Mouse (Mus musculus) kidney, embryonic 16.5 days (tissue): Measurements from ENCODE around the gene Ehf. TPM values are rescaled to one million over a fixed set of nuclear protein-coding genes. Genes with fewer than 3 reads are reported as not detected.

ENCODE experiments used
- ATAC-seq: fragments of 200-750 bp; cut with Nextera tagmentation; 2 replicates; pipeline ENCODE4 v1.8.0; 2017; ENCODE audit warnings: moderate TSS enrichment; ENCODE audit not compliant: low FRiP score, low TSS enrichment
- H3K27ac ChIP-seq: fragments of 300-500 bp; sonication (generic); 2 replicates; pipeline ENCODE4 v1.5.1; 2014; ENCODE audit warnings: low read length
- H3K27me3 ChIP-seq: fragments of 300-500 bp; sonication (generic); 2 replicates; pipeline ENCODE4 v1.6.1; 2014; ENCODE audit warnings: low read length, control low read depth, mixed read lengths; ENCODE audit not compliant: insufficient read depth
- H3K36me3 ChIP-seq: fragments of 300-500 bp; sonication (generic); 2 replicates; pipeline ENCODE4 v1.6.1; 2014; ENCODE audit warnings: low read length, control low read depth, mixed read lengths; ENCODE audit not compliant: insufficient read depth
- H3K4me1 ChIP-seq: fragments of 300-500 bp; sonication (generic); 2 replicates; pipeline ENCODE4 v1.6.1; 2014; ENCODE audit warnings: low read length, control low read depth, mixed read lengths; ENCODE audit not compliant: insufficient read depth
- H3K4me2 ChIP-seq: fragments of 300-500 bp; sonication (generic); replicated peaks from 2 replicates; pipeline ENCODE4 v1.6.1; 2014; ENCODE audit warnings: low read depth, low read length
- H3K4me3 ChIP-seq: fragments of 300-500 bp; sonication (generic); 2 replicates; pipeline ENCODE4 v1.5.1; 2014; ENCODE audit warnings: mild to moderate bottlenecking, low read length
- H3K9ac ChIP-seq: fragments of 300-500 bp; sonication (generic); replicated peaks from 2 replicates; pipeline ENCODE4 v1.6.1; 2014; ENCODE audit warnings: low read length
- H3K9me3 ChIP-seq: fragments of 300-500 bp; sonication (generic); 2 replicates; pipeline ENCODE4 v1.6.1; 2016; ENCODE audit warnings: low read length, control low read depth
- WGBS: fragments of 180-500 bp; shearing (Covaris S2); extraction: QIAGEN DNeasy Blood & Tissue Kit; methylation state at CpG from one replicate; pipeline ENCODE4 v1.1.7; 2014; 5-methylcytosine and 5-hydroxymethylcytosine counted together
- polyA plus RNA-seq: library from polyadenylated mRNA; unstranded; fragments of >200 nt; fragmentation: Nextera tagmentation; extraction: Ambion mirVana; gene quantifications from 2 replicates; pipeline ENCODE4 v1.2.1, GENCODE M21; 2015

Ehf gene
- polyA plus RNA-seq, 1 experiment from 2014 or later: 25.7 TPM

GRCm38 (mm10) chr2:103283730-103284129, 19.3 kb downstream of the Ehf start:
- no peaks in the 10 kb centered on the region for H3K27me3 ChIP-seq
- H3K9me3 ChIP-seq: no peaks in the 10 kb centered on the region
- H3K4me3 ChIP-seq: peak overlapping the region; percentile 13; the same call in 1 of the 2 replicates
- no peaks in the 10 kb centered on the region for H3K36me3 ChIP-seq
- H3K4me2 ChIP-seq: peak overlapping the region; percentile 22
- no peak for ATAC-seq
- no peak overlapping the region; the same call in 1 of the 2 replicates for H3K9ac ChIP-seq
- WGBS: 60% methylated on average over 8 of the region's 8 CpGs
- peak overlapping the region; percentile 87 for H3K27ac ChIP-seq
- H3K4me1 ChIP-seq: peaks cover 25% of the 10 kb centered on the region

GRCm38 (mm10) chr2:103282184-103282750, 20.8 kb downstream of the Ehf start:
- H3K4me2 ChIP-seq: peak overlapping the region; percentile 22

GRCm38 (mm10) chr2:103279927-103280326, 23.2 kb downstream of the Ehf start:
- Histone ChIP-seq H3K4me3 (no peak overlapping the region), H3K36me3 (no peaks in the 10 kb centered on the region), H3K4me2 (no peak overlapping the region), H3K9me3 (no peaks in the 10 kb centered on the region), H3K9ac (no peak overlapping the region), H3K27me3 (no peaks in the 10 kb centered on the region), H3K27ac (no peak overlapping the region), H3K4me1 (peaks cover 15% of the 10 kb centered on the region)
- ATAC-seq: no peak
- 94% methylated on average over 1 of the region's 1 CpGs for WGBS

More at GRCm38 (mm10) chr2:103282184-103282750, 20.8 kb downstream of the Ehf start:
- Histone ChIP-seq H3K27me3 (no peaks in the 10 kb centered on the region), H3K9me3 (no peaks in the 10 kb centered on the region), H3K4me3 (peak overlapping the region; percentile 20), H3K9ac (peak overlapping the region; percentile 16; the same call in 1 of the 2 replicates), H3K27ac (peak overlapping the region; percentile 48), H3K36me3 (no peaks in the 10 kb centered on the region), H3K4me1 (peaks cover 25% of the 10 kb centered on the region)
- WGBS: 33% methylated on average over 8 of the region's 8 CpGs
- ATAC-seq: no peak

- Histone ChIP-seq H3K9me3 (no peaks in the 10 kb centered on the region), H3K36me3 (no peaks in the 10 kb centered on the region), H3K4me3 (no peak overlapping the region), H3K4me1 (peaks cover 11% of the 10 kb centered on the region; the same call in 1 of the 2 replicates), H3K9ac (no peak overlapping the region), H3K27me3 (no peaks in the 10 kb centered on the region), H3K27ac (no peak overlapping the region), H3K4me2 (no peak overlapping the region)
- WGBS: 48% methylated on average over 1 of the region's 1 CpGs
- ATAC-seq: no peak; the same call in 1 of the 2 replicates
These were observed 24.6 kb downstream of the Ehf start for GRCm38 (mm10) chr2:103278476-103278875.

- Histone ChIP-seq H3K9ac (no peak overlapping the region), H3K27me3 (no peaks in the 10 kb centered on the region), H3K27ac (no peak overlapping the region), H3K4me3 (no peak overlapping the region), H3K9me3 (no peaks in the 10 kb centered on the region), H3K36me3 (no peaks in the 10 kb centered on the region), H3K4me2 (no peak overlapping the region), H3K4me1 (peaks cover 11% of the 10 kb centered on the region; the same call in 1 of the 2 replicates)
- ATAC-seq: no peak
- WGBS: 80% methylated on average over 1 of the region's 1 CpGs
These were observed 25.3 kb downstream of the Ehf start for GRCm38 (mm10) chr2:103277794-103278193.

- Histone ChIP-seq H3K36me3 (no peaks in the 10 kb centered on the region), H3K9ac (no peak overlapping the region), H3K27ac (no peak overlapping the region), H3K27me3 (no peaks in the 10 kb centered on the region), H3K9me3 (no peaks in the 10 kb centered on the region), H3K4me3 (no peak overlapping the region), H3K4me2 (no peak overlapping the region), H3K4me1 (0 out of 2 replicates have a peak, but pooled peaks cover 6% of the 10 kb centered on the region)
- no peak for ATAC-seq
- 85% methylated on average over 6 of the region's 6 CpGs for WGBS
These were observed 27.6 kb downstream of the Ehf start for GRCm38 (mm10) chr2:103275316-103275960.

GRCm38 (mm10) chr2:103274803-103275202, 28.3 kb downstream of the Ehf start:
- 57% methylated on average over 2 of the region's 2 CpGs for WGBS

GRCm38 (mm10) chr2:103274270-103274669, 28.8 kb downstream of the Ehf start:
- Histone ChIP-seq H3K9ac (no peak overlapping the region), H3K36me3 (no peaks in the 10 kb centered on the region), H3K4me2 (no peak overlapping the region), H3K4me1 (0 out of 2 replicates have a peak, but pooled peaks cover under 1% of the 10 kb centered on the region), H3K4me3 (no peak overlapping the region), H3K9me3 (no peaks in the 10 kb centered on the region), H3K27me3 (no peaks in the 10 kb centered on the region), H3K27ac (no peak overlapping the region)
- WGBS: 86% methylated on average over 1 of the region's 1 CpGs
- ATAC-seq: no peak

More at GRCm38 (mm10) chr2:103274803-103275202, 28.3 kb downstream of the Ehf start:
- Histone ChIP-seq H3K27me3 (no peaks in the 10 kb centered on the region), H3K36me3 (no peaks in the 10 kb centered on the region), H3K9ac (no peak overlapping the region), H3K4me3 (no peak overlapping the region), H3K4me1 (0 out of 2 replicates have a peak, but pooled peaks cover 6% of the 10 kb centered on the region), H3K4me2 (no peak overlapping the region), H3K27ac (no peak overlapping the region), H3K9me3 (no peaks in the 10 kb centered on the region)
- ATAC-seq: no peak

- Histone ChIP-seq H3K36me3 (no peaks in the 10 kb centered on the region), H3K4me2 (no peak overlapping the region), H3K27me3 (no peaks in the 10 kb centered on the region), H3K4me1 (no peaks in the 10 kb centered on the region), H3K9me3 (no peaks in the 10 kb centered on the region), H3K27ac (no peak overlapping the region), H3K4me3 (no peak overlapping the region), H3K9ac (no peak overlapping the region)
- 77% methylated on average over 8 of the region's 8 CpGs for WGBS
- no peak for ATAC-seq
These were observed 31.6 kb downstream of the Ehf start for GRCm38 (mm10) chr2:103271481-103271880.

- Histone ChIP-seq H3K27ac (no peak overlapping the region), H3K4me2 (no peak overlapping the region), H3K36me3 (no peaks in the 10 kb centered on the region), H3K9me3 (no peaks in the 10 kb centered on the region), H3K4me1 (no peaks in the 10 kb centered on the region), H3K9ac (no peak overlapping the region), H3K27me3 (no peaks in the 10 kb centered on the region), H3K4me3 (no peak overlapping the region)
- 77% methylated on average over 5 of the region's 5 CpGs for WGBS
- ATAC-seq: no peak
These were observed 32.4 kb downstream of the Ehf start for GRCm38 (mm10) chr2:103270556-103271160.
